Mouse (Mus musculus): Measurements from ENCODE around the gene Tbcd.

- TF ChIP-seq CTCF (IDR thresholded peaks at IDR 0.05; ENCODE audit: insufficient read depth, low read depth, low read length) (no peak), POLR2A (IDR thresholded peaks at IDR 0.05; ENCODE audit: insufficient read depth, low read depth, low read length) (no peak)
Observed at GRCm38 (mm10) chr11:121655166-121655806, 203.5 kb downstream of the Tbcd start.
